Mouse (Mus musculus) ES-Bruce4 (cell line): Measurements from ENCODE around the gene Tial1.

Experiments
- EP300 ChIP-seq: IDR thresholded peaks from 2 replicates; pipeline ENCODE4 v1.6.1; 2011; ENCODE audit warnings: low read depth, low read length; ENCODE audit not compliant: insufficient read depth
- POLR2A ChIP-seq: IDR thresholded peaks from one replicate; pipeline ENCODE4 v1.8.1; 2011; ENCODE audit warnings: low read length; ENCODE audit not compliant: insufficient read depth

DNA sequence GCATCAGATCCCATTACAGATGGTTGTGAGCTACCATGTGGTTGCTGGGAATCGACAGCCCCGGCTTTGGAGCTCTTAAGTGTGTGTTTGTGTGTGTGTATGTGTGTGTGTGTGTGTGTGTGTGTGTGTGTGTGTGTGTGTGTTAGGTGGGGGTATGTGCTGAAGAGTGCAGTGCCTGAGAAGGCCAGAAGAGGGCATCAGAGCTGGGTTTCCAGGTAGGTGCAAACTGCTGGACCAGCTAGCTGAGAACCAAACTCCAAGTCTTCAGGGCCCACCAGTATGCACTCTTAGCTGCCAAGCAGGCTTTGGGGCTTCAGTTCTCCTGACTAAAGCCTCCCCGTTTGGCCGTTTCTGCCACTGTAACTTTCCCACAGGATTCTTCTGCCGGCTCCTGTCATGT lies 53.3 kb downstream of the Tial1 start:
- TF ChIP-seq POLR2A (no peak), EP300 (no peak)
